Mouse (Mus musculus) neural tube, embryonic 15.5 days (tissue): ENCODE measurements around the gene Myh7. TPM values are rescaled to one million over a fixed set of nuclear protein-coding genes. Genes with fewer than 3 reads are reported as not detected.

ENCODE experiments used
- ATAC-seq: fragments of 200-750 bp; cut with Nextera tagmentation; 2 replicates; pipeline ENCODE4 v1.8.0; 2017; ENCODE audit warnings: mild to moderate bottlenecking, moderate TSS enrichment, moderate library complexity; ENCODE audit not compliant: low FRiP score
- H3K27ac ChIP-seq: fragments of 300-500 bp; sonication (generic); replicated peaks from 2 replicates; pipeline ENCODE4 v1.5.1; 2015; ENCODE audit warnings: mild to moderate bottlenecking, inconsistent platforms
- H3K27me3 ChIP-seq: fragments of 300-500 bp; sonication (generic); replicated peaks from 2 replicates; pipeline ENCODE4 v1.6.1; 2015; ENCODE audit warnings: inconsistent platforms
- H3K36me3 ChIP-seq: fragments of 300-500 bp; sonication (generic); 2 replicates; pipeline ENCODE4 v1.6.1; 2015; ENCODE audit warnings: inconsistent platforms
- H3K4me1 ChIP-seq: fragments of 300-500 bp; sonication (generic); 2 replicates; pipeline ENCODE4 v1.6.1; 2015; ENCODE audit warnings: inconsistent platforms
- H3K4me2 ChIP-seq: fragments of 300-500 bp; sonication (generic); 2 replicates; pipeline ENCODE4 v1.6.1; 2015; ENCODE audit warnings: inconsistent platforms, mild to moderate bottlenecking, moderate library complexity
- H3K4me3 ChIP-seq: fragments of 300-500 bp; sonication (generic); replicated peaks from 2 replicates; pipeline ENCODE4 v1.5.1; 2015; ENCODE audit warnings: mild to moderate bottlenecking, inconsistent platforms
- H3K9ac ChIP-seq: fragments of 300-500 bp; sonication (generic); replicated peaks from 2 replicates; pipeline ENCODE4 v1.6.1; 2015; ENCODE audit warnings: mild to moderate bottlenecking, inconsistent platforms
- H3K9me3 ChIP-seq: fragments of 300-500 bp; sonication (generic); replicated peaks from 2 replicates; pipeline ENCODE4 v1.6.1; 2016; ENCODE audit warnings: inconsistent platforms
- WGBS: fragments of 180-500 bp; shearing (Covaris S2); methylation state at CpG from one replicate; pipeline ENCODE4 v1.1.7; 2015; ENCODE audit warnings: mixed read lengths; 5-methylcytosine and 5-hydroxymethylcytosine counted together
- polyA plus RNA-seq: library from polyadenylated mRNA; unstranded; fragments of >200 nt; fragmentation: Nextera tagmentation; extraction: Ambion mirVana; gene quantifications from 2 replicates; pipeline ENCODE4 v1.2.1, GENCODE M21; 2015

Myh7 gene
- polyA plus RNA-seq, 1 experiment from 2014 or later: 9.6 TPM

DNA sequence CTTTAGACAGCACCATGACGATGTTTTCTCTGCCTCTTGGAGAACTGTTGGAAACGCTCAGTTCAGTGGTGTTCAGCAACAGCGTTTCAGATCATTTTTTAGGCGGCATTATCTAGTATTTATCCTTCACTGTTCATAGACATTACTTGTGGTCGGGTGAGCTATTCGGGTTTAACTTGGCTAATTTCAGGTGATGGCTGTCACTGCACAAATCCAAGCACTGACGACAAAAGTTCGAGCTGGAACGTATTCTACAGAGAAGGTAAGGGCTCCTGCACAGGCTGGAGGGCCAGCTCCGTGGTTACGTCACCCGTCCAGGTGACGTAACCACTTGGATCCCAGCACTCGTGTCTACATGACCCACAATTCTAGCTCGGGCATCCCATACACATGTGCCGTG, 22.4 kb upstream of the Myh7 start:
- H3K4me1 ChIP-seq: peaks cover 16% of the 10 kb centered on the region; the same call in 1 of the 2 replicates
- no peak overlapping the region for H3K27ac ChIP-seq
- no peak for ATAC-seq
- H3K9me3 ChIP-seq: no peaks in the 10 kb centered on the region
- no peak overlapping the region for H3K4me2 ChIP-seq
- H3K9ac ChIP-seq: no peak overlapping the region
- H3K4me3 ChIP-seq: no peak overlapping the region
- peaks cover 28% of the 10 kb centered on the region for H3K36me3 ChIP-seq
- WGBS: 94% methylated on average over 16 of the region's 16 CpGs
- no peaks in the 10 kb centered on the region for H3K27me3 ChIP-seq

DNA sequence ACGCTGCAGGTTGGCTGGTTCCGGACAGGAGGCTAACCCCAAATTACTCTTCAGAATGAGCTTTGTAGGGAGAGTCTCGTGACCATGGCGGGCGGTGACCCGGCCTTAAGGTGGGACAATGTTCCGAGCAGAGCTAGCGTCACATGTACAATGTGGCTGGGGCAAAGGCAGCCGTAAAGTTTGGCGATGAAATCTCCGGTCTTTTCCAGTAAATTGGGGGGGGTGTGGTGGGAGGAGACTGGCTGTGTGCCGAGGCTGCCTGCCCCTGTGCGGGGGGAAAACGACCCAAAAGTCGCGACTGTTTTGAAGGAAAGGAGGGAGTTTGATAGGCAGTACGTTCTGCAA, 21.3 kb upstream of the Myh7 start:
- peak overlapping the region; percentile 85 for H3K4me2 ChIP-seq
- H3K36me3 ChIP-seq: 0 out of 2 replicates have a peak, but pooled peaks cover 18% of the 10 kb centered on the region
- no peaks in the 10 kb centered on the region for H3K9me3 ChIP-seq
- no peak for ATAC-seq
- no peaks in the 10 kb centered on the region for H3K27me3 ChIP-seq
- peaks cover 16% of the 10 kb centered on the region; the same call in 1 of the 2 replicates for H3K4me1 ChIP-seq
- H3K9ac ChIP-seq: peak overlapping the region; percentile 71
- H3K27ac ChIP-seq: peak overlapping the region; percentile 85
- peak overlapping the region; percentile 86 for H3K4me3 ChIP-seq
- under 1% methylated on average over 17 of the region's 17 CpGs for WGBS

DNA sequence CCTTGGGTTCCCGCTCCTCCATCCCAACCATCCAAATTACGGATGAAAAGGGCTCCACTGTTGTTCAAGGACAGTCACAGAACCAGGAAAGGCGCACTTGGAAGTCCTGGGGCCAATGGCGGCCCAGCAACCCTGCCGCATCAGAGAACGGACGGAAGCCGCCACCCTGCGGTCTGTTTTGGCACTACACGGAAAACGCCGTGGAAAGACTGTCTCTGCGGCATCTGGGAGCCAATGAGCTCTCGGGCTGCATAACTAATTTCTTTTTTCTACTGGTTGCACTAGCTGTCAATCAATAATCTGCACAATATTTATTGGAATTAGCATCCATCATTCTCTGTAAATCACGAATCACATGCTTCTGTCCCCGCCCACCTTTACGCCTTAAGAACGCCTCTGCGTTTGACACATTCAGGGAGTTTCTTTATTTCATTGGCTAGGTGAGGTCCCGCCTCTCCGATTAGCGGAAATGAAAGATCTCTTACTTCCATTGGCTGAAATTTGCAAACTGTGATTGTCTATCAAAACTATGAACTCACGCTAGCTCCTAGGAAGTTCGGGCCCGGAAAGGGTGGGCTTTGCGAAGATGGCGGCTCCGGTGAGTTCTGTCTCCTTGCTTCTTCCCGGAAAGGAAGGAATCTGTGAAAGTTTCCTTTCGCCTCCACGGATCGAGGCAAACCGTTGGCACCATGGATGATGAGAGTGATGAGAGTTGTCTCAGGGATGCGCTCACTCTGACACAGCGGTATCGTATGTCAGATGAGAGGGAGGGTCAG, 20.8 kb upstream of the Myh7 start, which contains the start of gene Ngdn:
Gene Ngdn (plus strand): TSS at position 464 of the 776 bp plus-strand sequence.
- WGBS: under 1% methylated on average over 36 of the region's 36 CpGs
- H3K4me1 ChIP-seq: peaks cover 16% of the 10 kb centered on the region; the same call in 1 of the 2 replicates
- H3K4me2 ChIP-seq: peak within 1 kb of the TSS; percentile 85
- no peaks in the 10 kb centered on the region for H3K27me3 ChIP-seq
- H3K36me3 ChIP-seq: 0 out of 2 replicates have a peak, but pooled peaks cover 13% of the 10 kb centered on the region
- no peaks in the 10 kb centered on the region for H3K9me3 ChIP-seq
- H3K9ac ChIP-seq: peak within 1 kb of the TSS; percentile 71
- peak; percentile 97 for ATAC-seq
- peak within 1 kb of the TSS; percentile 86 for H3K4me3 ChIP-seq
- H3K27ac ChIP-seq: peak within 1 kb of the TSS; percentile 95

DNA sequence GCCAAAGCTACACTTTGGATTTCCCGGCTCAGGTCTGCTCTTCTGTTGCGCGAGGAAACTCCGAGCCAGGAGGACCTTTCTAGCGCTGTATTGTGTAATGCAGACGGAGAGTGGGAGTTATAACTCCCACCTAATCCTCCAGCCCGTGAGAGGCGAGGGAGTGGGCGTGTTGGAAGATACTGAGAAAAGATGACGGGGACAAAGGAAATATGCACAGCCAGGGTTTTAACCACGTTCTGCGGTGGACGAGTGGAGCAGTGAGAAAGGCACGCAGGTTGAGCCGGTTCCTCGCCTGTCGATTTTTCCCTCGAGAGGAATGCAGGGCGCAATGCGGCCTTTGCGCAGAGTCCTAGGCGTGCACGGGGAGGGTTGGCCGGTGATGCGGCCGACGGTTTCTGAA, 20.2 kb upstream of the Myh7 start:
- Histone ChIP-seq H3K4me2 (peak overlapping the region; percentile 73), H3K9me3 (no peaks in the 10 kb centered on the region), H3K4me1 (peaks cover 16% of the 10 kb centered on the region; the same call in 1 of the 2 replicates), H3K9ac (peak overlapping the region; percentile 66), H3K36me3 (0 out of 2 replicates have a peak, but pooled peaks cover 13% of the 10 kb centered on the region), H3K27me3 (no peaks in the 10 kb centered on the region), H3K4me3 (peak overlapping the region; percentile 52), H3K27ac (peak overlapping the region; percentile 95)
- under 1% methylated on average over 27 of the region's 27 CpGs for WGBS
- ATAC-seq: peak; percentile 62

DNA sequence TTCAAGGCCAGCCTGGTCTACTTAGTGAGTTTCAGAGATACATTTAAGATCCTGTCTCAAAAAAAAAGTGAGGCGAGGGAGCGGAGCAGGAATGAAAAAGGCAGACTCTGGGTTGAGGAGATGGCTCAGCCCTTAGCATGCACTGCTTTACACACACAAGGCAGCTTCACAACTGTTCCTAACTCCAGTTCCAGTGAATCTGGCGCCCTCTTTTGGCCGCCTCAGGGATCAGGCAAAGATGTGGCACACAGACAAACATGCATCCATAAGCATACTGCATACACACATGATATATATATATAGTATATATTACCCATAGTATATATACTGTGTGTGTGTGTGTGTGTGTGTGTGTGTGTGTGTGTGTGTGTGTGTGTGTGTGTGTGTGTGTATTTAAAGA, 16.7 kb upstream of the Myh7 start:
- H3K4me2 ChIP-seq: no peak overlapping the region
- peaks cover 8% of the 10 kb centered on the region; the same call in 1 of the 2 replicates for H3K4me1 ChIP-seq
- no peak for ATAC-seq
- 61% methylated on average over 4 of the region's 4 CpGs for WGBS
- no peaks in the 10 kb centered on the region for H3K9me3 ChIP-seq
- H3K27ac ChIP-seq: no peak overlapping the region
- no peaks in the 10 kb centered on the region for H3K27me3 ChIP-seq
- no peak overlapping the region for H3K4me3 ChIP-seq
- H3K9ac ChIP-seq: no peak overlapping the region
- H3K36me3 ChIP-seq: no peaks in the 10 kb centered on the region

DNA sequence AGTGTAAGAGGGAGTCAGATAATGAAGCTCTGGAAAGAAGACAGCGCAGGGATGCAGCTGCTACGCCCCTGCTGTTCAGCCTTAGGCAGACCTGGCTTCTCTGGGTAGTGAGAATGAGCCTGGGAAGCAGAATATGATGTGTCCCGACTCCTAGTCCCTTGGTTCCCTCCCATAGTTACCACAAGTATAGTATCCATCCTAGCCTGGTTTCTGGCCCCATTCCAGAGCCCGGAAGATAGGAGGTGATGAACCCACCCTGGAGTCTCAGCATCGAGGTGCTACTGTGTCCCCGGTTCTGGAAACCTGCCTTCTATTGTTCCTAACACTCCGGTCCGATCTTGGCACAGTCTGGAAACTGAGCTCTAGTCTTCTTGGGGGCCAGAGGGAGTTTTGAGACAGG, 14.0 kb upstream of the Myh7 start:
- no peak for ATAC-seq
- Histone ChIP-seq H3K27me3 (no peaks in the 10 kb centered on the region), H3K9ac (no peak overlapping the region), H3K4me1 (no peaks in the 10 kb centered on the region; the same call in 1 of the 2 replicates), H3K27ac (no peak overlapping the region), H3K4me3 (no peak overlapping the region), H3K9me3 (no peaks in the 10 kb centered on the region), H3K36me3 (no peaks in the 10 kb centered on the region), H3K4me2 (no peak overlapping the region)
- WGBS: 84% methylated on average over 8 of the region's 8 CpGs

DNA sequence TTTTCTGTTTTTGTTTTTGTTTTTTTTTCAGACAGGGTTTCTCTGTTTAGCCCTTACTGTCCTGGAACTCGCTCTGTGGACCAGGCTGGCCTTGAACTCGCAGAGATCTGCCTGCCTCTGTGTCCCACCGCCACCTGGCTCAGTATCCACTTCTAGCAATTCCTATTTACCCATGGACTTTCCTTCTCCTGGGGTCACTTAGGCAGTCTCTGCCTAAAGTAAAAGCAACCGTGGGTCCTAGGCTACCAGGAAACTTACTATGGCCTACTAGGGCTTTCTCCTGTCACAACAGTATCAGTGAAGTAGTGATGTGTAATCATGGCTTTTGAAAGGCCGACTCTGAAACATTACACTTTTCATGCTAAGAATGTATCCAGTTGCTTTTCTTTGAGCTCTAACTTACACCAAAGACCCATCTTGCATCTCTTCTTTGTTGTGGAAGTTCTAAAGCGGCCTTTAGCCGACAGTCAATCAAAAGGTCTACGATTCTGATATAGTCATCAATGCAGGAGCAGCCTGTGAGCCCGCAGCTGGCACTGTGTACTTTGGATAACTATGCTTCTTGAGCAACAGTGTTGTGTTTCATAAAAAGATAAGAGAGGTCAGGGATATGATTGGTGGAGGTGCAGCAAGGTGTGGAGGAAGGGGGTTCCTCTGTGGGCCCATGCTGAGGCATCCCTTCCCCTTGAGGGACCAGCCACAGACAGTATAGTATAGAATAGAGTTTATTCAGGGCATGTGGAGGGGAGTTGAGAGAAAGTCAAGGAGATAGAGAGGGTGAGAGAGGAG, 12.9 kb upstream of the Myh7 start:
- ATAC-seq: no peak
- Histone ChIP-seq H3K27me3 (no peaks in the 10 kb centered on the region), H3K9ac (no peak overlapping the region), H3K27ac (no peak overlapping the region), H3K4me2 (no peak overlapping the region), H3K4me1 (no peaks in the 10 kb centered on the region; the same call in 1 of the 2 replicates), H3K36me3 (no peaks in the 10 kb centered on the region), H3K9me3 (no peaks in the 10 kb centered on the region), H3K4me3 (no peak overlapping the region)
- 87% methylated on average over 9 of the region's 9 CpGs for WGBS

DNA sequence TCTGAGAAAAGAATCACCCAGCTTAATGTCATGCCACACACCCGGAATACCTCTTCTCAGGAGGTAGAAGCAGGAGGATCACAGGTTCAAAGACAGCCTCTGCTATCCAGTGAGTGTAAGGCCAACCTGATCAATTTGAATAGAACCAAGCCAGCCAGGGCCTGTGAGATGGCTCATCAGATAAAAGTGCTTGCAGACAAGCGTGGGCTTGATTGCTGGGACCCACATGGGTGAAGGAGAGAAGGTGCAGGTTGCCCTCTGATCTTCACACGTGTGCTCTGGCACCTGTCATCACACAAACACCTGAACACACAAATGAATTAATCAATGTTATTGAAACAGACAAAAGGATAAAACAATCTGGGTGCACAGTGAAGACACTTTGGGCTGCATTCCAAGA, 12.1 kb upstream of the Myh7 start:
- Histone ChIP-seq H3K36me3 (no peaks in the 10 kb centered on the region), H3K9ac (no peak overlapping the region), H3K4me1 (no peaks in the 10 kb centered on the region; the same call in 1 of the 2 replicates), H3K27ac (no peak overlapping the region), H3K4me3 (no peak overlapping the region), H3K9me3 (no peaks in the 10 kb centered on the region), H3K4me2 (no peak overlapping the region), H3K27me3 (no peaks in the 10 kb centered on the region)
- 72% methylated on average over 3 of the region's 3 CpGs for WGBS
- no peak for ATAC-seq

DNA sequence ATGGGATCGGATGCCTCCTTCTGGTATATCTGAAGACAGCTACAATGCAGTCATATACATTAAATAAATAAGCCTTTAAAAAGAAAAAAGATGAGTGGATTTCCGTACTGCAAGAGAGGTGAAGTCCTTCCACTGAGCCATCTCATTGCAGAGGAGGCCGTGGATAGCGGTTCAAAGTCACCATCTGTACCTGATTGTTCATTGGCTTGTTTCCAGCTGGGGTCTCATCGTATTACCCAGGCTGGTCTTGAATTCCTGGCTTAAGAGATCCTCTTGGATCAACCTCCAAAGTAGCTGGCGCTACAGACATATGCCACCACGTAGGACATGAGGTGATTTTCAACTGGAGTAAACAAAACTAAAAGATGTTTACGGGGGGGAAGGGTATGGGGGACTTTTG, 11.5 kb upstream of the Myh7 start:
- WGBS: 85% methylated on average over 8 of the region's 8 CpGs
- ATAC-seq: no peak
- no peak overlapping the region for H3K4me3 ChIP-seq
- H3K9ac ChIP-seq: no peak overlapping the region
- no peaks in the 10 kb centered on the region for H3K27me3 ChIP-seq
- no peaks in the 10 kb centered on the region for H3K36me3 ChIP-seq
- no peak overlapping the region for H3K27ac ChIP-seq
- no peaks in the 10 kb centered on the region for H3K9me3 ChIP-seq
- H3K4me2 ChIP-seq: no peak overlapping the region
- H3K4me1 ChIP-seq: no peaks in the 10 kb centered on the region; the same call in 1 of the 2 replicates

DNA sequence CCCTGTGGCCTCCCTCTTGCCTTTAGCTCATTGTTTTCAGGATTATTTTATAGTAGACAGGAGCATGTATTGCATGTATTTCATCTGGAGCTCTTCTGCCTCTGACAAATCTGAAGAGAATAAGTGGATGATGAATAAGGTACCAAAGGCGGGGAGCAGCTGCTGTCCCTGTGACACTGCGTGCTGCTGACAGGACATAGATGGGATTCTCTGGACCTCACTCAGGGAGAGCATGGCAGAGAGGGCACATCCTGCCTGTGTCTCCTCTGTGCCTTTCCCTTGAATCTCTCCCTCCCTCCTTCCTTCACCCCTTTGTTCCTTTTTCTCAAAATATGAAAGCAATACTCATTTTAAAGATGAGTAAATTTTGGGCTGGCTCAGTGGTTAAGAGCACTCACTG, 11.1 kb upstream of the Myh7 start:
- Histone ChIP-seq H3K27ac (no peak overlapping the region), H3K9me3 (no peaks in the 10 kb centered on the region), H3K9ac (no peak overlapping the region), H3K36me3 (no peaks in the 10 kb centered on the region), H3K4me1 (no peaks in the 10 kb centered on the region; the same call in 1 of the 2 replicates), H3K4me2 (no peak overlapping the region), H3K4me3 (no peak overlapping the region), H3K27me3 (no peaks in the 10 kb centered on the region)
- ATAC-seq: no peak
- 82% methylated on average over 2 of the region's 2 CpGs for WGBS

DNA sequence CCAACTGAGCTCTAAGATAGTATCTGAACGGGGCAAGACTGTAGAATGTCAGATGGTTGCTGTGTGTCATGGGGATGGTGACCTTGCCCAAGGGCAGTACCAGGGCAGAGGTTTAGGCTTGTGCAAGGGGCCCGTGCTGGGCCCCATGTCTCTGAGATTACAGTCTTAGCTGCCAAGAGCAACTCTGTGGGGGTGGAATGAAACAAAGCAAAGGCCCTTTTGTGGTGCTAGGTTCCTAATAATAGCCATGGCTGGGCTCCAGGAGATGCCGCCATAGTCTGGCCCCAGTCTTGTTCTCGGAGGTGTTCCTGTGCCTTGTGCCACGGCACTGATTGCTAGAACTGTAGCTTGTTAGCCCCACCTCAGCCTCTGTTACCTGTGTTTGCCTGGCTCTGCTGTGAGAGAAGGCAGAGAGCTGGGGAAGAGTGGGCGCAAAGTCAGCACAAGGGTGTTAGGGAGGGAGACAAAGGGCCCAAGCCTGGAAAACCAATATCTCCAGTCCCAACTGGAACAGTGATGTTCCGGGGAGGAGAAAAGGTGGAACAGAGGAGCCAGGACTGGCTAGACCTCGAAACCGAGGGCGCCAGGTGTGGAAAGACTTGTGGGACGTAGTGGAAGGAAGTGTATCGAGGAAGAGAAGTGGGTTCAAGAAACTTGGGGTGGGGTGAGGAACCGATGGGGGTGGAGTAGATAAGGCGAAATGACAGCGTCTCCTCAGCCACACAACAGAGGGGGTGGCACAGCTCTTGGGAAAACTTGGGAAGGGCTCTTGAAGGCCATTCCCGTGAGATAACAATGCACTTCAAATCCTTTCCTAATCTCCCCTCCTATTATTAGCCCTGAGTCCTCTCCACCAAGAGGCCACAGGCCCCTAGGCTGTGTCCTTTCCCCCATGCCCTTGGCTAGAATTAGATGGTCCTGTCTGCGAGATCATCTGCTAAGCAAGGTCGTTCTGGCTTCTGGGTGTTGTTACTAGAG, 9.7 kb upstream of the Myh7 start:
- Histone ChIP-seq H3K4me1 (no peaks in the 10 kb centered on the region; the same call in 1 of the 2 replicates), H3K27me3 (no peaks in the 10 kb centered on the region), H3K36me3 (no peaks in the 10 kb centered on the region), H3K27ac (no peak overlapping the region), H3K4me3 (no peak overlapping the region), H3K4me2 (no peak overlapping the region), H3K9me3 (no peaks in the 10 kb centered on the region), H3K9ac (no peak overlapping the region)
- ATAC-seq: no peak
- WGBS: 77% methylated on average over 18 of the region's 18 CpGs
